Mouse (Mus musculus) liver, embryonic 16.5 days (tissue): ENCODE data around the gene 1110032A03Rik. TPM values are rescaled to one million over a fixed set of nuclear protein-coding genes. Genes with fewer than 3 reads are reported as not detected.

Experiments used
- ATAC-seq: fragments of 200-750 bp; cut with Nextera tagmentation; 2 replicates; pipeline ENCODE4 v1.8.0; 2017; ENCODE audit warnings: low read depth, mild to moderate bottlenecking, moderate number of reproducible peaks, moderate library complexity
- H3K27ac ChIP-seq: fragments of 300-500 bp; sonication (generic); 2 replicates; pipeline ENCODE4 v1.5.1; 2014; ENCODE audit warnings: mild to moderate bottlenecking, low read length
- H3K27me3 ChIP-seq: fragments of 300-500 bp; sonication (generic); 2 replicates; pipeline ENCODE4 v1.6.1; 2014; ENCODE audit warnings: low read depth, low read length, mixed read lengths; ENCODE audit not compliant: control insufficient read depth, insufficient read depth
- H3K36me3 ChIP-seq: fragments of 300-500 bp; sonication (generic); 2 replicates; pipeline ENCODE4 v1.6.1; 2014; ENCODE audit warnings: mild to moderate bottlenecking; ENCODE audit not compliant: control insufficient read depth, insufficient read depth
- H3K4me1 ChIP-seq: fragments of 300-500 bp; sonication (generic); 2 replicates; pipeline ENCODE4 v1.6.1; 2014; ENCODE audit warnings: low read depth, low read length, mixed read lengths; ENCODE audit not compliant: control insufficient read depth
- H3K4me2 ChIP-seq: fragments of 300-500 bp; sonication (generic); 2 replicates; pipeline ENCODE4 v1.6.1; 2014; ENCODE audit warnings: low read depth, low read length, mixed read lengths
- H3K4me3 ChIP-seq: fragments of 300-500 bp; sonication (generic); 2 replicates; pipeline ENCODE4 v1.5.1; 2014; ENCODE audit warnings: low read depth, mild to moderate bottlenecking, low read length
- H3K9ac ChIP-seq: fragments of 300-500 bp; sonication (generic); 2 replicates; pipeline ENCODE4 v1.6.1; 2014; ENCODE audit warnings: low read depth, low read length
- H3K9me3 ChIP-seq: fragments of 300-500 bp; sonication (generic); replicated peaks from 2 replicates; pipeline ENCODE4 v1.6.1; 2016; ENCODE audit warnings: low read length; ENCODE audit not compliant: control insufficient read depth
- WGBS: fragments of 180-500 bp; shearing (Covaris S2); extraction: QIAGEN DNeasy Blood & Tissue Kit; methylation state at CpG from one replicate; pipeline ENCODE4 v1.1.7; 2014; ENCODE audit not compliant: insufficient replicate concordance; 5-methylcytosine and 5-hydroxymethylcytosine counted together
- polyA plus RNA-seq: library from polyadenylated mRNA; unstranded; fragments of >200 nt; fragmentation: Nextera tagmentation; extraction: Ambion mirVana; gene quantifications from 2 replicates; pipeline ENCODE4 v1.2.1, GENCODE M21; 2015

The 1110032A03Rik gene
- polyA plus RNA-seq, 1 experiment from 2014 or later = 22.6 TPM

- Histone ChIP-seq H3K36me3 (peaks cover 19% of the 10 kb centered on the region), H3K9me3 (no peaks in the 10 kb centered on the region)
- ATAC-seq = peak; percentile 50
These were observed 36.4 kb upstream of the 1110032A03Rik start for GRCm38 (mm10) chr9:50811746-50812145.

GRCm38 (mm10) chr9:50811187-50811586 is 35.9 kb upstream of the 1110032A03Rik start:
- peak overlapping the region; percentile 97 for H3K27ac ChIP-seq
- H3K36me3 ChIP-seq = peaks cover 19% of the 10 kb centered on the region
- peak overlapping the region; percentile 52 for H3K9ac ChIP-seq
- ATAC-seq = peak; percentile 88
- peaks cover 59% of the 10 kb centered on the region for H3K4me1 ChIP-seq
- peak overlapping the region; percentile 46 for H3K4me2 ChIP-seq
- WGBS = 31% methylated on average over 7 of the region's 7 CpGs
- H3K27me3 ChIP-seq = no peaks in the 10 kb centered on the region
- no peak overlapping the region for H3K4me3 ChIP-seq
- no peaks in the 10 kb centered on the region for H3K9me3 ChIP-seq

More at GRCm38 (mm10) chr9:50811746-50812145, 36.4 kb upstream of the 1110032A03Rik start:
- peak overlapping the region; percentile 52 for H3K9ac ChIP-seq
- peak overlapping the region; percentile 46 for H3K4me2 ChIP-seq
- H3K27me3 ChIP-seq = no peaks in the 10 kb centered on the region
- peaks cover 60% of the 10 kb centered on the region for H3K4me1 ChIP-seq
- H3K4me3 ChIP-seq = no peak overlapping the region
- peak overlapping the region; percentile 97 for H3K27ac ChIP-seq
- 42% methylated on average over 2 of the region's 2 CpGs for WGBS

GRCm38 (mm10) chr9:50809146-50809545 is 33.8 kb upstream of the 1110032A03Rik start:
- Histone ChIP-seq H3K27ac (peak overlapping the region; percentile 56), H3K36me3 (peaks cover 15% of the 10 kb centered on the region), H3K4me3 (no peak overlapping the region), H3K27me3 (no peaks in the 10 kb centered on the region), H3K9ac (no peak overlapping the region), H3K9me3 (no peaks in the 10 kb centered on the region), H3K4me1 (peaks cover 61% of the 10 kb centered on the region), H3K4me2 (no peak overlapping the region)
- ATAC-seq = no peak
- 91% methylated on average over 13 of the region's 13 CpGs for WGBS

- peaks cover 9% of the 10 kb centered on the region for H3K36me3 ChIP-seq
- H3K9me3 ChIP-seq = no peaks in the 10 kb centered on the region
- H3K27ac ChIP-seq = peak overlapping the region; percentile 69
- ATAC-seq = no peak
- no peak overlapping the region for H3K4me3 ChIP-seq
- H3K4me2 ChIP-seq = no peak overlapping the region
- H3K27me3 ChIP-seq = no peaks in the 10 kb centered on the region
- 86% methylated on average over 6 of the region's 6 CpGs for WGBS
- H3K4me1 ChIP-seq = peaks cover 61% of the 10 kb centered on the region
- H3K9ac ChIP-seq = no peak overlapping the region
These were observed 33.2 kb upstream of the 1110032A03Rik start for GRCm38 (mm10) chr9:50808471-50808870.

GRCm38 (mm10) chr9:50803055-50803671 is 27.8 kb upstream of the 1110032A03Rik start:
- peak overlapping the region; percentile 95 for H3K27ac ChIP-seq
- no peak overlapping the region; the same call in 1 of the 2 replicates for H3K4me3 ChIP-seq
- peak overlapping the region; percentile 35 for H3K4me2 ChIP-seq
- H3K27me3 ChIP-seq = no peaks in the 10 kb centered on the region
- peak overlapping the region; percentile 44 for H3K9ac ChIP-seq
- 32% methylated on average over 7 of the region's 7 CpGs for WGBS
- 0 out of 2 replicates have a peak, but pooled peaks cover 2% of the 10 kb centered on the region for H3K36me3 ChIP-seq
- peaks cover 47% of the 10 kb centered on the region for H3K4me1 ChIP-seq
- H3K9me3 ChIP-seq = no peaks in the 10 kb centered on the region
- ATAC-seq = peak; percentile 98

- no peak overlapping the region for H3K4me3 ChIP-seq
- WGBS = 48% methylated on average over 2 of the region's 2 CpGs
- H3K27ac ChIP-seq = peak overlapping the region; percentile 95; the same call in 1 of the 2 replicates
- H3K4me2 ChIP-seq = no peak overlapping the region
- ATAC-seq = no peak
- no peak overlapping the region for H3K9ac ChIP-seq
- no peaks in the 10 kb centered on the region; the same call in 1 of the 2 replicates for H3K36me3 ChIP-seq
- H3K9me3 ChIP-seq = no peaks in the 10 kb centered on the region
- no peaks in the 10 kb centered on the region for H3K27me3 ChIP-seq
- H3K4me1 ChIP-seq = peaks cover 41% of the 10 kb centered on the region
These were observed 25.7 kb upstream of the 1110032A03Rik start for GRCm38 (mm10) chr9:50800985-50801384.

- Histone ChIP-seq H3K36me3 (peaks cover 2% of the 10 kb centered on the region; the same call in 1 of the 2 replicates), H3K4me3 (no peak overlapping the region), H3K9me3 (no peaks in the 10 kb centered on the region), H3K4me2 (no peak overlapping the region), H3K27me3 (no peaks in the 10 kb centered on the region), H3K27ac (no peak overlapping the region), H3K9ac (no peak overlapping the region), H3K4me1 (peaks cover 22% of the 10 kb centered on the region)
- WGBS = 67% methylated on average over 5 of the region's 5 CpGs
- no peak for ATAC-seq
These were observed 23.0 kb upstream of the 1110032A03Rik start for GRCm38 (mm10) chr9:50798368-50798767.

GRCm38 (mm10) chr9:50797641-50798040 is 22.3 kb upstream of the 1110032A03Rik start:
- Histone ChIP-seq H3K4me3 (no peak overlapping the region), H3K4me2 (no peak overlapping the region), H3K27me3 (no peaks in the 10 kb centered on the region), H3K9me3 (no peaks in the 10 kb centered on the region), H3K27ac (no peak overlapping the region), H3K36me3 (peaks cover 2% of the 10 kb centered on the region; the same call in 1 of the 2 replicates), H3K4me1 (peaks cover 15% of the 10 kb centered on the region), H3K9ac (no peak overlapping the region)
- 77% methylated on average over 7 of the region's 7 CpGs for WGBS
- ATAC-seq = no peak

GRCm38 (mm10) chr9:50796776-50797175 is 21.5 kb upstream of the 1110032A03Rik start:
- H3K27me3 ChIP-seq = no peaks in the 10 kb centered on the region
- no peak overlapping the region for H3K4me2 ChIP-seq
- H3K9me3 ChIP-seq = no peaks in the 10 kb centered on the region
- ATAC-seq = no peak
- no peak overlapping the region for H3K9ac ChIP-seq
- H3K4me1 ChIP-seq = peaks cover 6% of the 10 kb centered on the region
- H3K4me3 ChIP-seq = no peak overlapping the region
- WGBS = 77% methylated on average over 8 of the region's 8 CpGs
- H3K27ac ChIP-seq = no peak overlapping the region
- peaks cover 2% of the 10 kb centered on the region; the same call in 1 of the 2 replicates for H3K36me3 ChIP-seq
